Comparison of ENCODE assay signal across 34 mouse cellular contexts in the genomic region with DNA sequence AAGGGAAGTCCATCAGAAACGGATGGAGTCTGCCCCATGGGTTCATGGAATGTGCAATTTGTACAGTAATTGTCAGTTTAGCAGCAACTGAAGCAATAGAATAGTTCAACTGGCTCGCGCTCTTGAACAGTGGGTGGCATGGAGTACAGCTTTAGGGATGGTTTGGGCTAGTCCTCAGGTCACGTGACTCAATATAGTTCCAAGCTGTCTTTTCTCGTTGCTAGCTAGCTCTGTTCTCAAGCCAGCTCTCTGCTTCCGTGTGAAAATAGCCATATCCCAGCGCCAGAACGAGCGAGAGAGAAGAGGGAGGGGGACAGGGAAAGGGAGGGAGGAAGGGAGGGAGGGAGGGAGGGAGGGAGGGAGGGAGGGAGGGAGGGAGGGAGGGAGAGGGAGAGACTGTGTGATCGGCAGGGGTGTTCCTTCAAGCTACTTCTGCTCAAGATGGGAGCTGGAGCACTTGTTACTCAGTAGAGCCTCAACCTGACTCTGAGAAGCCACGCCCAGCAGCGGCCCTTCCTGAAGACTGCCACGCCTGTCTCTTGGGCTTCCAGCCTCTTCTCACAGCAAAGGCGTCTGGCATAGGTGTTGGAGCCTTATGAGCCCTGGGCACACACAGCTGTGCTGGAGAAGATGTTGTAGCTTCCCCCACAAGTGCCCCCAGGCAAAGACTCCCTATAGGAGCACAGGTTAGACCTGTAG. TPM values are rescaled to one million over a fixed set of nuclear protein-coding genes. Genes with fewer than 3 reads are reported as not detected.
DNase-seq lines count a peak whose midpoint lies in the region; TF ChIP-seq lines count a peak whose summit lies in the region.
"Had no signal": no experiment of that assay in that cellular context is flagged by ENCODE, and none has a peak within 500 bp of the region (broad histone marks: within the 10 kb centered on the region; RNA-seq: fewer than 3 reads in every experiment).

No protein-coding gene starts in this region.

- DNase-seq in cerebellum, postnatal 10 days: peak; percentile 27 to 40
- no peak for DNase-seq in cerebellum, adult 11-12 months
- peak in 1 of 2 experiments; percentile 43 for DNase-seq in layer of hippocampus, adult 2 months (ENCODE audit: low spot score in 2 of 2)
- no peak for DNase-seq in layer of hippocampus, postnatal 36 days
- DNase-seq in right cerebral cortex, postnatal 25 days: peak; percentile 13
- DNase-seq in right cerebral cortex, postnatal 14 days: no peak
- DNase-seq in telencephalon, adult 2 months (ENCODE audit: low read depth, low spot score): peak; percentile 49
- DNase-seq in yolk sac, embryonic 10.5 days (ENCODE audit: low spot score): no peak
- DNase-seq: adrenal gland, adult 2 months; cerebellum, adult 11 months; cerebellum, adult 9-11 months; gastrocnemius, postnatal 25 days; heart, adult 18-20 months; heart, postnatal 4 days; kidney, adult 11 months; kidney, postnatal 36 days; liver, embryonic 13.5 days; lung, adult 2 months; lung, postnatal 10 days; midbrain, embryonic 14.5 days; thymus, postnatal 14 days had no signal

- peak overlapping the region; percentile 47; the same call in 1 of the 2 replicates for H3K27ac ChIP-seq in layer of hippocampus, adult 2 months
- H3K27ac ChIP-seq: forebrain, embryonic 12.5 days; hindbrain, embryonic 14.5 days; kidney, embryonic 15.5 days; limb, embryonic 10.5 days; limb, embryonic 15.5 days; liver, embryonic 13.5 days; macrophage; stomach, embryonic 15.5 days had no signal

- no peak for TF ChIP-seq CTCF in layer of hippocampus, adult 2 months (conservative IDR thresholded peaks at IDR 0.05)

- H3K4me3 ChIP-seq in layer of hippocampus, adult 2 months: no peak overlapping the region
- H3K4me3 ChIP-seq: erythroblast, embryonic 14.5 days; forebrain, embryonic 12.5 days; kidney, embryonic 15.5 days; limb, embryonic 10.5 days; limb, embryonic 15.5 days; liver, embryonic 13.5 days; stomach, embryonic 15.5 days had no signal

RNA-seq across cellular contexts. Expression of gene Bhlha9, which starts 21.3 kb away (rescaled TPM):
- total RNA-seq in layer of hippocampus, adult 2 months (2021): 1 to 10 TPM; 3.4 to 5.3 TPM
- total RNA-seq in layer of hippocampus, postnatal 36 days (2021): 1 to 10 TPM; 5.1 to 5.2 TPM
- total RNA-seq: adrenal gland, adult 2 months; adrenal gland, postnatal 4 days; common myeloid progenitor, adult 5-6 weeks; gastrocnemius, adult 18-20 months; gastrocnemius, postnatal 25 days; heart, adult 18-20 months; heart, postnatal 4 days; megakaryocyte-erythroid progenitor cell, adult 5-6 weeks; neutrophil, adult 5-6 weeks had no signal

RNA-seq across cellular contexts. Expression of gene Trarg1, which starts 28.6 kb away (rescaled TPM):
- under 1 TPM; 0.42 to 0.54 TPM for total RNA-seq in layer of hippocampus, adult 2 months (2021)
- under 1 TPM; 0.17 to 0.51 TPM for total RNA-seq in layer of hippocampus, postnatal 36 days (2021)
- total RNA-seq: common myeloid progenitor, adult 5-6 weeks; megakaryocyte-erythroid progenitor cell, adult 5-6 weeks; neutrophil, adult 5-6 weeks had no signal

RNA-seq across cellular contexts. Expression of gene Abr, which starts 28.9 kb away (rescaled TPM):
- total RNA-seq in layer of hippocampus, adult 2 months (2021): 100 to 1,000 TPM; 528 to 537 TPM
- 100 to 1,000 TPM; 502 to 515 TPM for total RNA-seq in layer of hippocampus, postnatal 36 days (2021)

Comparison
In these comparisons a context has a peak if more than half of its experiments do, and no peak if none do; other contexts are left out.
1. DNase-seq: peak in cerebellum, postnatal 10 days (2 of 2), right cerebral cortex, postnatal 25 days (single experiment) and telencephalon, adult 2 months (single experiment); none in cerebellum, adult 11-12 months (single experiment), layer of hippocampus, postnatal 36 days (0 of 2), right cerebral cortex, postnatal 14 days (single experiment) and yolk sac, embryonic 10.5 days (single experiment).